Mouse (Mus musculus) kidney, postnatal 25 days (tissue): ENCODE results near the gene Fam198a.
A peak's percentile ranks its signal among the peaks of the same experiment; 100 is the strongest.

Source experiments
- DNase-seq, 2 experiments: peaks; one replicate each; pipeline ENCODE4 v3.0.0; 2021; ENCODE audit warnings: mixed read lengths in 2 of 2

Gene Fam198a

DNA sequence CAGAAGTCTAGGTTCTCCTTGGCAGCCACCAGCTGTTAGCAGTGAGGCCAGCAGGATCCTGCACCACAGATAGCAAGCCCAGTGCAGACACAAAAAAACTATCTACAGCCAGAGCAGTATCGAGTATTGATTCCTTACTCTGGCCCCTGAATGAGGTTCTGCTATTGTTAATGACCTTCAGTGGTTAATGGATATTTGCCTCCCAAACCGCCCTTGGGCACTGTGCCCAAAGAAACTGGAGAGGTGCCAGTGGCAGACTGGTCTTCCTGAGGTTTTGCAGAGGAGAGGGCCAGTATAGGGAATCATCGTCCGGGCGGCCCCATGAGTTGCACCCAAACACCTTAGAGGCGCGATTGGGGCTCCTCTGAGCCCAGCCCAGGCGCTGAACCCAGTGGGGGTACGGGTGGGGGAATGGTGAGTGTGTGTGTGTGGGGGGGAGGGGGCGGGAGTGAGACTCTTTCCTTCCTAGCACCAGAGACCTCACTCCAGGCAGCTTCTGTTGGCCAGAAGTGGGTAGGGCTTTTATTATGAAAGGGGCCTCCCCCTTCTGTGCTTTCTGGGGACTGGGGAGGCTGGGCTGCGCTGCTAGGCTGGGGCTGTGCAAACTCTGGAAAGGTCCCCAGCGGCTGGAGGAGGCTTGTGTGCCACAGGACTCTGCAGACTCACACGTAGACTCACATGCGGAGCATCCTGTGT, at the start of gene Fam198a:
Fam198a (plus strand) TSS at position 571 of the 696 bp plus-strand sequence.
- peak; percentile 89 to 90 for DNase-seq

DNA sequence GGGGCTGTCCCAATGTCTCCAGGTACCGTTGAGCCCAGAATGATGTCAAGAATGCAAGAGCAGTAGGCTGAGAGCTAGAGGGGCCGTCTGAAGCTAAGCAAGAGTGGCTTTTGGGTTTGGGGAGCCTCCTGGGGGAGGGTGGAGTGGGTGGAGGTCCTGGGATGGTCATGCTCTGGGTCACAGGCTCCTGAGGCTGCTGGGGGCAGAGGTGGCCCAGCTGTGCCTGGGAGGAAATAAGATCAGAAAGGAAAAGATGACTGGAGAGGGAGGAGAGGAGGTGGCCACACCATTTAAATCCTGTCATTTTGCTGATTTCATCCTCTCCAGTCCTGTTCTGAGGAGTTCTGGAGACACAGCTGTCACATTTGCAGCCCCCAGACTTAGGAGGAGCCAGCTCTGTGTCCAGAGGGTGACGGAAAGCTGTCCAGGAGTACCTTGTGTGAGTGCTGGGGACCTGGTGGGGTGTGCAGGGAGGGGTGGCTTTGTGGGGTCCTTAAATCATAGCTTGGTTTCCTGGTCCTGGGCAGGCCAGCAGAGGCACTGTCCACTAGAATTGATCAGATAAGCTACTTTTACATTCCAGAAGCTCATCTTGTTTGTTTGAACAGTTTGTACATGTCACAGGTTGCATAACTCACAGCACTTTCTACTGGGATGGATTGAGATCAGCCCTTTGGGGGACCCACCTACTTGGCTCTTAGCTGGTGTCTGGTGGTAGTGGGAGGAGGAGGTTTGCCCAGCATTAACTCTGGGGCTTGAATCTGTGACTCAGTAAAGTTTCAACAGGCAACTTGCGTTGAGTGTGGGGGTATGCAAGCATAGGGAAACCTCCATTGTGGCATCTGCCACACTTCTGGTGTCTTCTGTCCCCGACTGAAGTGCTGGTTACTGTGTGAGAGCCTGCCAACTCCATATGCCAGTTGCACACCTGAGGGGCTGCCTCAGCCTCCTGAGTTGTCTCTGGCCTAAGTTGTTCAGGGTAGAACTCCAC, 48.8 kb upstream of the Fam198a start:
- peak in 1 of 2 experiments; percentile 0 for DNase-seq

DNA sequence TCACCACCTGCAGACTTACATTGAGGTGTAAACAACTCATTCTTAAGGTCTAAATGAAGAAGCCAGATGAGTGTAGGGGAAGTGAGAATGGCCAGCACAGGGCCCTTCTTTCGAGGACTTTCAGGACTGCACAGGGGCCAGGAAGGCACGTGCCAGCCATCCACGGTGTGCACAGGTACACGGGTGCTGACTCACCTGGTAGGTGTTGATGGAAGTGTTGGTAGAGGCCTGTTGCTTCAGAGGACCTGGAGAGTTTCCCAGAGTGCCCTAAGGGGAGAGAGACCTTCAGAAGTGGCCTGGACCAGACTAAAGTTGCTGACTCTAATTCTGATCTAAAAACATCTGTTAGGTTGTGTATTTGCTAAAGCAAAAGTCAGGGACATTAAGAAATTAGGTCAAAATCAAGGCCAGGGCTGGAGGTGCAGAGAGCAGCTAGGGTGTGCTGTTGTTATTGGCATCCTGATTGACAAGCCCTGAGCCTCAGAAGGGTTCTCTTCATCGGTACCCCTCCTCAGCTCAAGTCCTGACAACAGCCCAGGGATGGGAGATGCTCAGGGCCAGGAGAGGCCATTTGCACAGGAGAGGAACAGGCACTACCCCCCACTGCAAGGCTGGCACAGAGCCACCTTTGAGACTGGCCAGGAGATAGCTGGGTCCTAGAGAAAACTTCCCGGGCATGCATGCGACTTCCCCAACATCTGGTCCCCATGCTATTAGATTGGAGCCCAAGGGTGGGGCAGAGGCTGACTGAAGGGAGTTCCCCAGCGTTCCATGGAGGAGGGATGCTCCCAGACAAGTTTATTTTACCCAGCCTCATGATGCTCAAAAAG, 47.1 kb upstream of the Fam198a start:
- peak; percentile 4 to 42 for DNase-seq

DNA sequence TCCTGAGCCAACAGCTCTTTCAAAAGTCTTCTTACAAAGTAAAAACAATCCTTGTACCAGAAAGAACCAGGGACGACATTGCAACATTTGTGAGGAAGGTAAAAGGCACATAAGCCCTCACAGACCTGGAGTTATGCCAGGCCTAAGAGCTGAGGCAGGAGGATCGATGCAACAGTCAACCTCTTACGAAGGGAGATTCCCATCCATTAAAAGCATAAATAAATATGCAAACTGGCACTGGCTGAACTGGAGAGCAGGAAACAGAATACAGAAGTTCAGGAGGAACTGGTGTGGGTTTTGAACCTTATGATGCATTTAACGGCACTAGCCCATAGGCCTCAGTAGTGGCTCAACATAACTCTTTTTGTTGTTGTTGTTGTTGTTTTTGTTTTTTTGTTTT, 46.5 kb upstream of the Fam198a start:
- DNase-seq = peak in 1 of 2 experiments; percentile 1

DNA sequence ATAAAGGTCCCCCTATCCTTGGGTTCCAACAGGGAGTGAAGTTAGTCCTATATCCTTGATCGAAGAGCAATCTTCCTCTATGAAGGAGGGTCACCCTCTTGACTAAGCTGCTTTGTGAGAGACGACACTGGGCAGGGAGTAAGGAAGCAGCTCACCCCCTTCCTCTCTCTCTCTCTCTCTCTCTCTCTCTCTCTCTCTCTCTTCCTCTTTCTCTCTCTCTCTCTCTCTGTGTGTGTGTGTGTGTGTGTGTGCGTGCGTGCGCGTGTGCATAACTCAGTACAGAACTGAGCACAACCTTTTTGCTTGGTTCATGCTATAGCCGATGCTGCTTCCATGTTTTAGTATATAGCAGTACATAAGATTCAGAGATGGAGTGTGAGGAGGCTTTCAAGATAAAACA, 45.8 kb upstream of the Fam198a start:
- DNase-seq = no peak

DNA sequence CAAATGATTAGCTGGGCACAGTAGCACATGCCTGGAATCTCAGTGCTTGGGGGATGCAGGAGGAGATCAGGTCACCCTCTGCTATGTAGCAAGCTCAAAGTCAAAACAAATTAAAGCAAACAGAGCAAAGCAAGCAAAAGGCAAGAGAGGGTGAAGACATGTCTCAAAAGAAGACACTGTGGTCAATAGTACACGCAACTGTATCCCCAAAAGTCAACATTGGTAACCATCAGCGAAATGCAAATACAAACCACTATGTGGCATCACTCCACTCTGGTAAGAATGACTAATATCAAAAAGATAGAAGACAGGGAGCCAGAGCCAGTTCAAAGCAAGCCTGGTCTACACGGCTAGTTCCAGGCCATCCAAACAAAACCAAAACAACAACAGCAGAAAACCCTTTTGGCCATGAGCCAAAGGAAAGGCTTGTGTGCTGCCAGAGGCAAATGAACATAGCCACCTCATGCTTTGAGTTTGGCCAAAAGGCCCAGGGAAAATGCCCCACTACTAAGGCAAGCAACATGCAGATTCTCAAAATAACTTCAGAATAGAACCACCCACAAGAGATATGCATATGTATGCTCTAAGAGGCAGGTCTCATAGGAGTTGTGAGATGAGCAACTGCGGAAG, 45.1 kb upstream of the Fam198a start:
- peak; percentile 3 to 8 for DNase-seq

DNA sequence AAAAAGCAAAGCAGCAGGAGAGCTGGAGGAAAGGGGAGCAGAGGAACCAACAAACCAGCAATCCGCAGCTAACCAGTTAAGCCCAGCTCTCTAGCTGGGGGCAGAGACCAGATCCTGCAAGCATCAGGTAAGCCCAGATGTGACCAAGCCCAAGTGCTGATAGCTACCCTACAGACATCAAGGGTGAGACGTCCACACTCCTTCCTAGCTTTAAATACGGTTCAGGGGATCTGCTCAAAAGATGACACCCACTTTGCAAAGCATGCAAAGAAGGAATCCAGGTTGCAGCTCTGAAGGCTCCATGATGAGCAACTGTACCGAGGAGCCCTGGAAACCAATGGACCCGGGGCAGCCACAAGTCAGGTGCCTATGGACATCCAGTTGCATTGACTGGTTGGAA, 44.3 kb upstream of the Fam198a start:
- peak in 1 of 2 experiments; percentile 0 for DNase-seq

DNA sequence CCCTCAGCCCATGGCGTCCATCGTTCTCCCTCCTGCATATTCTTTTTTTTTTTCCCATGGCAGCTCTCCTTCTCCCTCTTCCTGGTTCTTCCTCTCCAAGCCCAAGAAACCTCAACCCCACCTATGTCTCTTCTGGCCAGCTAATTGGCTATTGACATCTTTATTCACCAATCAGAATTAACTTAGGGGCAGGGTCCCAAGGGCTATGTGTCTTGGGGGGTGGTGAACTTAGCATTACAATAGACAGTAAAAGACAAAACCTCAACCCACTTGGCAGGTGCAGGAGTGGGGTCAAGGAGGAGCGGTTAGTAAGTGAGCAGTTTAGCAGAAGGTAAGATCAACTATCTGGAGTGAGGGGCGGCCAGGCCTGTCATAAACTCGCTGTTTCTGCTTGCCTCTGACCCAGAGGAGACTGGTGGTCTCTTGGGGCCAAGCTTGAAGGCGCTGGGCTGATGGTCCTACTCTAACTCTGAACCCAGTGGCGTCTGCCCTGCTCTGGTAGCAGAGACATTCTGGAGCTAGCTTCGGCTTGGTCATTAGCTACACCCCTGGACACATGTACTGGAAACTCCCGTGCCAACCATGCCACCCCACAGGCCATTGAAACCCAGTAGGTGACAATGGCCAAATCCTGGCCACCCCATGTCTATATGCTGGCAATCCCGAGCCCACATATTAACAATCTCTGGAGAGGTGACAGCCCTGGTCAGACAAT, 43.3 kb upstream of the Fam198a start:
- DNase-seq = peak in 1 of 2 experiments; percentile 0

DNA sequence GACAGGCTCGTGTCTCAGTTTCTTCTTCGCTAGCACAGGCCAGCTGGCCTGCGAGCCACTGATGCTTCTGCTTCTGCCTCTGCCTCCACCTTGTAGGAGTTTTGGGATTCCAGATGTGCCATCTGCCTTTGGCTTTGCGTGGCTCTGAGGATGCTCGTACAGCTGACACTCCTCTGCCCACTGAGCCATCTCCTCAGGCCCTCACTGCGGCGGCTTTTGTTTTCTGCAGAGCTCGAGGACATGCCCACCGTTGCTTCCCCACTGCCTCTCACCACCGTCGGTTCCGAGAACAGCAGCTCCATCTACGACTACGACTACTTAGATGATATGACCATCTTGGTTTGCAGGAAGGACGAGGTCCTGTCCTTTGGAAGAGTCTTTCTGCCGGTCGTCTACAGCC, 42.5 kb upstream of the Fam198a start:
- DNase-seq = no peak

DNA sequence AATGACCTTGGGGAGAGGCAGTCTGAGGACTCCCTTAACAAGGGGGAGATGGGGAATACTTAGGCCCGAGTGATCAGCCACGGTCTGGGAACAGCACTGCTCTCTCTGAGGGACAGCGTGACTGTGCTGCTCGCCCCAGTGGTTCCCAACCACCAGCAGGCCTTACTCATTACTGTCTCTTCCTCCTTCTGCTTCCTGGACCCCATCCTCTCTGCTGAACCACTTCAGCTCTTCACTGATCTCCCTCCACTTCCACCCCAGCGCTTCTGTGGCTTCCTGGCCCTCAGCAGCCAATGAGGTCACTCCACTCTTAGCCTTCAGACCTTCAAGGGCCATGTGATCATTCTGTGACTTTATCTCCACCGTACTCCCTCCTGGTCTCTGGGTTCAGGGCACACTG, 41.2 kb upstream of the Fam198a start:
- no peak for DNase-seq

DNA sequence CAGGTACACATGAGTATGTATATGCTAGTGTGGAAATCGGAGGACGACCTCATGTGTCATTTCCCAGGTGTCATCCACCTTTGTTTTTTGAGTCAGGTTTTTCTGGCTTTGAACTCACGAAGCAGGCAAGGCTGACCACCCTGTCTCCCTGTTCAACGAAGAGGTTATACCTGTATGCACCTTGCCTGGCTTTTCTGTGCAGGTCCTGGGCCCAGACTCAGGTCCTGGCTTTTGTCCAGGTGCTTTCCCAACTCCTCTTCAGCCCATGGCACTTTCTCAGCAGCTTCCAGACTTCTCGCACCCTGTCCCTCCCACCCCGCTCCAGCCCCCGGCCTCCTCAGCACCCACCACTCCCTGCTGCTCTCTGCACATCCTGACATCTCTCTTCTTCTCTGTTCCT, 39.6 kb upstream of the Fam198a start:
- no peak for DNase-seq

DNA sequence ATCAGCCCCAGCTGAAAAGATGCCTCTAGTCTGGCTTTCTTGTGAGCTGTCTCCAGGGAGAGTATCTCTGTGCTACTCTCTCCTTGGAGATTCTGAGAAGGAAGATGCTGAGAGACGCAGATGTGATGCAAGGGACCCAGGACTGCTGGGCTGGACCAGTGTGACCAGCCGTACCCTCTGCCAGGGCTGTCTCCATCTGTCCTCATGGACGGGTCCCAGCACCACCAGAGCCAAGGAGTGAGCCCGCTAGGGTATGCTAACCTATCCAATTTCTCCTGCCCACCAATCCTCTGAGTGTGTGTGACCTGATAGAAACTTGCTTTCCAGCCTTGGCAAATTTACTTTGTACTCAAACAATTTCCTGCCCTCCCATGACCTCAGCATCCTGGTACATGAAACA, 38.0 kb upstream of the Fam198a start:
- DNase-seq = no peak

DNA sequence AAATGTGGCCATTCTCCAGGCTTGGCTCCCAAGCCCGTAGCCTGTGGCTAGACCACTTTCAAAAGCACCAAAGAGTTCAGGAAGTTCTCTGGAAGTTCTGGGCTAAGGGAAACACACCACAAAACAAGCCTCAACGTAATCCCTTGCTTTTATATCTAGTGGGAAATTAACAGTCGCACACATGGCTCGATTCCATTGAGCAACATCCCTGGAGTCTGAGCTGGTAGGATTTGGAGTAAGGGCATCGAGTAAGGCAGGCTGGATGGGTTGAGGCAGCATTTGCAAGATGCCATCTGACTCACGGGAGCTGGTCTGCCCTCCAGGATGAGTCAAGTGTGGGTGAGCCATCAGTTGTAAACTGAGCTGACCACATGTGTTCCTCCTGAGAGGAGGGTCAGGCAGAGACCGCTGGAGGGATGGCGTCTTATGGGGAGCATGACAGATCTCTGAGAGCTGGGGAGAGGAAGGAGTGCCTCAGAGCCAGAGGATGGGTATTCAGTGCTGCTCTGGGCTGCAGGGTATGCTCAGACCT, 36.5 kb upstream of the Fam198a start:
- DNase-seq = no peak

DNA sequence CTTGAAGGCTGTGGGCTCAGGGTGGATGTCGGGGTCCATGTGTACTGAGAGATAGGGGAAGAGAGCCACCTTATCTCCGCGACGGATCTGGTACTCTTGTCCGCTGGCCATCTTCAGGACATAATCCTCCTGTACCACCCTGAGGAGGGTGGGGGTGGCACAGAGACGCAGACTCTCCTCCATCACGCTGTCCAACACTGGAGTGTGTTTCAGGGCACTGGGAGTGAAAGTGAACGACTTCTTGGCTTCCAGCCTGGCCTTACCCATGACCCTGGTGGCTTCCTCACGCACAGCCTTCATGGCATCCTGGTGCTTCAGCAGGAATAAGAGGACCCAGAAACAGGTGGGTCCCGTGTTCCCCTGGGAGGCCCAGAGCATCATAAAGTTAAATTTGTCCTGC, 35.7 kb upstream of the Fam198a start:
- DNase-seq = no peak

DNA sequence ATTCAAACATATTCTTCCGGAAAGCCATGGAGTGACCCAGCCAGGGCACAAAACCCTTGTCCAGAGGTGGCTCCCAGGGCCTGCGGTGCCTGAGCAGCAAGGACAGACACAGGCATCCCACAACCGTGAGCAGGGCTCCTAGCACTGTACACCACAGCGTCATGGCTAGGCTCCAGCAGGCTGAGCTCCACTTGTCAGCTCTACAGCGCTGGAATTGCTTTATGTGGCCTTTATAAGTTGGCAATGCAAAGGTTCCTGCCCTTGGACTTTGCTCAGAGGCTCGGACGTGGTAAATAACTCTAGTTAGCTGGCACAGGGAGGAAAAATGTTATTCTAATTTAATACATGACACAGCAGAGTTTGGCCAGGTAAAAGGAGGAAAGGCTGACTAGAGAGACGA, 34.7 kb upstream of the Fam198a start, which contains the start of gene Cyp8b1:
Cyp8b1 (minus strand) TSS at position 204 of the 400 bp plus-strand sequence.
- DNase-seq = peak; percentile 17 to 46

DNA sequence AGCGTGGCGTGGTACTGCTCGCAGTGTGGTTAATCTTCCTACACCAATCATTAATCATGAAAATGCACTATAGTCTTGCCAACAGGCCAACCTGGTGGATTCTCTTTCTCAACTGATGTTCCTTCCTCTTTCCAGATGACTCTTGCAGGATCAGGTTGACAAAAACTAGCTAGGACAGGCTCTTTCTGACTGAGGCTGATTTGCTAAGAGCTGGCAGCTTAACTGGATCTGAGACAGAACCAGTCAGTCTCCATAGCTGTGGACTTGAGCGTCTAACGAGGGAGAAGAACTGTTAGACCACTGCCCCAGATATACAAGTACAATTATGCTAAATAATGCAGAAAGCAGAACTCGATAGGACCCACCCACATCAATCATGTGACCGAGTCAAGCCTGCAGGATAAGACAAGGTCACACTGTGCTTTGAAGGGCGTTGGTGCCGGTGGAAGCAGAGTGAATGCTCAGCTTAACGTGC, 31.7 kb upstream of the Fam198a start:
- DNase-seq = peak; percentile 47 to 67

DNA sequence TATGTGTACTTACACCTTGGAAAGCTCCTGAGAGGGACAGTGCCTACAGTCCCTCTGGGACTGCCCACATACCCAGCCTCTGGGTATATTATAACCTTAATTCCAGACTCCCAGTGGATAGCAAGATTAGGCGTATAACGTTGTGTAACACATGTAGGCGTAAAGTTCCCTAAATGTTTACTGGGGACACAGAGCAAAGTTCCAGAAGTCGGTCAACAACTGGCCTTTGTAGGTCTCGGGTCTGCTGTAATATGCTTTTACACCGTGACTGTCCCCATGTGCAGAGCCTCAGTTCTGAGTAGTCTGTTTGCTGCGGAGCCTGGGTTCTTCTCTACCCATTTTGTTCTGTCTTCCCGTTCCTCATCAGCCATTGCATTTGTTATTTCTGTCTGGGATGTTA, 27.3 kb upstream of the Fam198a start:
- no peak for DNase-seq

DNA sequence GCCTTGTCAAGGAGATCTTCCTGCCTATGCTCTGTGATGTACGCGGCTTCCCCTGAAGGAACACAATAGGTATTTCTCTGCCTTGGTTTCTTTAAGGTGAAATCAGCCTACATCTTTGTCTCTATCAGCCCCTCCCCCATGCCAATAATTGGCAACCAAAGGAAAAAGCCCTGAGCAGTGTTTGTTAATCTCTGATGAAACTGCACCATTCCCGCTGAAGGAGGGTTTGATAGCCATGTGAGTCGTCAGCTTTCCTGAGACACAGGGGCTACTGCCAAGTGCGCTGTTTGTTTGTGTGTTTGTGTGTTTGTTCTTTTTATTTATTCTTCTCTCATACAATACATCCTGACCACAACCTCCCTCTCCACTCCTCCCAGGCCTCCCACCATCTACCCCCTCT, 26.9 kb upstream of the Fam198a start:
- no peak for DNase-seq

DNA sequence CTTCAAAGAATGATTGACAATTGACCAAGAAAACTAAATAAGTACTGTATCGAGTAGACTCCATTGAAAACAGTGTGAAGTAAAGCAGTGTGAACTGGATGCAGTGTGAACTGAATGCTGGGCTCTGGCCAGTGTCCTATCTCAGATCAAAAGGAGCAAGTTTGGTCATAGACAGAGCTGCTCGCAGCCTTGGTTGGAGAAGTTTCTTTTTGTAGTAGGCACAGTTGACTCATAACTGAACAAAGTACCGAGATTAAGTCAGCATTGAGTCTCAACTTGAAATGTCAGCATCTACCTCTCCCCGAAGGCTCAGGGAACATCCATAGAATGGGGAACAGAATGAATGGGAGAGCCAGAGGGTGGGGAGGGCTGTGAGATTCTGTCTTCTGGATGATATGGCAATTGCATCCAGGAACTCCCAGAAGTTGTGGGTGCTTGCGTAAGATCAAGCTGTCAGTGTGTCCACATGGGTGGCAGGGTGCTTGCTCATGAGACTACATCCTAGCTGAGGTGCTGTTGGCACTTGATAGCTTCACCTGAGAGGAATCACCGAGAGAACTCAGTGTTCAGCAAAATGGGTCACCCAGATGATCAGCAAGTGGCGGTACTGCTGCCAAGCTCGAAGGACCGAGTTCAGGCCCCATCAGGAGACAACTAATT, 25.8 kb upstream of the Fam198a start:
- DNase-seq = no peak

DNA sequence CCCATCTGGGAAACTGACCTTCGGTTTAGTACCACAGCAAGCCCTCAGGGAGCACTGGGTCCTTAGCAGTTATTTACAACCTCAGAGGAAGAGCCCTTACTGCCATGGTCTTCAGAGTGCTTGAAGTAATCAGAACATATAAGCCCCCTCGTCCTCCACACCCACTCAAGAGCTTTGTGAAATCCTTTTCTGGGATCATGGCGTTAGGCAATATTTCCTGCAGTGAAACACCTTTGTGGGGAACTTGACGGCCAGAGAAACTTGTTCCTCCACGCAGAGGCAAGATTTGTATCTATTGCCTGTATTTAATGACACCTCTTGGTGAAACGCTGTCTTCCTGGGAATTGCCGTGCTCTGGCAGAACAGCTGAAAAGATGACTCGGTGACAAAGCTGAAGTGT, 24.8 kb upstream of the Fam198a start:
- DNase-seq = no peak
